Mouse (Mus musculus) spleen, adult 2 months (tissue): ENCODE measurements at regions not wholly inside any gene's neighbourhood (a gene's known extent, or its start where the extent isn't known, plus 50 kb on each side); places are given as distances from the start of the nearest gene placed in this dataset.

ENCODE experiments used
- DNase-seq, 2 experiments: peaks; one replicate each; pipeline versions ENCODE4 v3.0.0 to v3.0.0-alpha.2; 2012 to 2021; ENCODE audit warnings: low spot score in 2 of 2, low read depth in 1 of 2
- H3K27ac ChIP-seq: fragments of 200-500 bp; 2 replicates; pipeline ENCODE4 v1.5.1; 2012; ENCODE audit warnings: low read length, inconsistent platforms; ENCODE audit not compliant: insufficient read depth
- H3K27me3 ChIP-seq: fragments of 200-500 bp; 2 replicates; pipeline ENCODE4 v1.6.1; 2012; ENCODE audit warnings: mild to moderate bottlenecking, moderate library complexity, low read length, inconsistent platforms; ENCODE audit not compliant: control insufficient read depth, insufficient read depth
- H3K36me3 ChIP-seq: fragments of 200-500 bp; 2 replicates; pipeline ENCODE4 v1.6.1; 2012; ENCODE audit warnings: mild to moderate bottlenecking, low read length, inconsistent platforms; ENCODE audit not compliant: control insufficient read depth, insufficient read depth
- H3K4me1 ChIP-seq: fragments of 200-500 bp; 2 replicates; pipeline ENCODE4 v1.6.1; 2011; ENCODE audit warnings: inconsistent platforms; ENCODE audit not compliant: control insufficient read depth, insufficient read depth, insufficient read length
- H3K4me3 ChIP-seq: fragments of 200-500 bp; 2 replicates; pipeline ENCODE4 v1.5.1; 2011; ENCODE audit warnings: mild to moderate bottlenecking, inconsistent platforms; ENCODE audit not compliant: insufficient read depth, insufficient read length; ENCODE audit errors: extremely low read depth
- CTCF ChIP-seq: fragments of 200-500 bp; IDR thresholded peaks from 2 replicates; pipeline ENCODE4 v1.5.1; 2011; ENCODE audit warnings: mild to moderate bottlenecking, inconsistent platforms; ENCODE audit not compliant: insufficient read depth, insufficient read length, insufficient replicate concordance; ENCODE audit errors: extremely low read depth
- POLR2A ChIP-seq: fragments of 200-500 bp; IDR thresholded peaks from 2 replicates; pipeline ENCODE4 v1.6.1; 2011; ENCODE audit warnings: low read depth, low read length, inconsistent platforms
- WGBS: fragments of 180-500 bp; shearing (Covaris S2); methylation state at CpG from one replicate; pipeline ENCODE4 v1.1.7; 2018; 5-methylcytosine and 5-hydroxymethylcytosine counted together

- no peaks in the 10 kb centered on the region for H3K36me3 ChIP-seq
- H3K4me3 ChIP-seq = peak overlapping the region; percentile 3; the same call in 1 of the 2 replicates
- DNase-seq = peak; percentile 81 to 85
- peaks cover 21% of the 10 kb centered on the region; the same call in 1 of the 2 replicates for H3K4me1 ChIP-seq
- H3K27me3 ChIP-seq = no peaks in the 10 kb centered on the region
- peak overlapping the region; percentile 88 for H3K27ac ChIP-seq
- 9% methylated on average over 14 of the region's 14 CpGs for WGBS
- TF ChIP-seq CTCF = no peak
- no peak for TF ChIP-seq POLR2A
These were observed 104.5 kb upstream of the Zfp217 start for GRCm38 (mm10) chr2:170252255-170253034.

GRCm38 (mm10) chr2:170250680-170251079, 102.8 kb upstream of the Zfp217 start:
- Histone ChIP-seq H3K27me3 (no peaks in the 10 kb centered on the region), H3K4me1 (peaks cover 21% of the 10 kb centered on the region; the same call in 1 of the 2 replicates), H3K4me3 (no peak overlapping the region), H3K36me3 (no peaks in the 10 kb centered on the region), H3K27ac (no peak overlapping the region)
- DNase-seq = no peak
- 91% methylated on average over 2 of the region's 2 CpGs for WGBS
- TF ChIP-seq CTCF (no peak), POLR2A (no peak)

GRCm38 (mm10) chr2:170247702-170248445, 100.0 kb upstream of the Zfp217 start:
- DNase-seq = peak in 1 of 2 experiments; percentile 5
- 65% methylated on average over 11 of the region's 11 CpGs for WGBS
- Histone ChIP-seq H3K36me3 (no peaks in the 10 kb centered on the region), H3K27ac (no peak overlapping the region), H3K27me3 (no peaks in the 10 kb centered on the region), H3K4me1 (peaks cover 2% of the 10 kb centered on the region; the same call in 1 of the 2 replicates), H3K4me3 (no peak overlapping the region)
- TF ChIP-seq CTCF = no peak
- no peak for TF ChIP-seq POLR2A

DNA sequence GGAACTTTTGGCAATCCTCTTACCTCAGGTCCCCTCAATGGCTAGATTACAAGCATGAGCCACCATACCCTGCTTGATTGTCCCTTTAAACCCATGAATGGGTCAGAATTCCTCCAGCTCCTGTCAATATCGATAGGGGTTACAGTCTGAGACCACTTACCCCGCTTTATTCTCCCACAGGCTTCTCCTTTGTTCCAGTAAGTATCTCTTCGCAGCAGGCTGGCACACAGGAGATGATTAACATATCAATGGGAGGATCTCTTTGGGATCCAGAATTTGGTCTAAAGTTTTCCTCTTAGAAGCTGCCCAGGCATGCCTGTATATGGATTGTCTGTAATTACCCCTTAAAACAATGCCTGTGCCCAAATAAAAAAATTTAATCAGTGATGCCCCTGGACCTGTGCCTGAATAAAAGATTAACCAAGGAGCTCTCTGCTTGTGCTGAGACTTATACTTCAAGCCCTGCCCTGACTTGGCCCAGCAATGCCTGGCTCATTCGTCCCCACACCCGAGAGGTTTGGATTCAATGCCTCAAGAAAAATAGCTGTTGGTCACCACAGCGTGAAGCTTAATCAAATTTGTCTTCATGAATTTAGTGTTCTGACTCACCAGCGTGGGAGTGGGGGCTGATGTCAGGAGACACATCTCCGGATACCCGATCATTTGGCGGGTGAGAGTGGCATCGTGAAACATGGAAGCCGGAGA, 97.9 kb upstream of the Zfp217 start:
- no peak overlapping the region for H3K27ac ChIP-seq
- H3K27me3 ChIP-seq = no peaks in the 10 kb centered on the region
- TF ChIP-seq CTCF (no peak), POLR2A (no peak)
- no peaks in the 10 kb centered on the region for H3K36me3 ChIP-seq
- DNase-seq = no peak
- WGBS = 88% methylated on average over 12 of the region's 12 CpGs
- no peaks in the 10 kb centered on the region for H3K4me1 ChIP-seq
- no peak overlapping the region for H3K4me3 ChIP-seq

GRCm38 (mm10) chr2:170244108-170244507, 96.2 kb upstream of the Zfp217 start:
- no peak for DNase-seq
- Histone ChIP-seq H3K36me3 (no peaks in the 10 kb centered on the region), H3K27me3 (no peaks in the 10 kb centered on the region), H3K4me1 (no peaks in the 10 kb centered on the region), H3K4me3 (no peak overlapping the region), H3K27ac (no peak overlapping the region)
- TF ChIP-seq POLR2A (no peak), CTCF (no peak)
- 27% methylated on average over 4 of the region's 4 CpGs for WGBS

GRCm38 (mm10) chr2:170237959-170238358, 90.1 kb upstream of the Zfp217 start:
- Histone ChIP-seq H3K27ac (no peak overlapping the region), H3K4me3 (no peak overlapping the region), H3K4me1 (no peaks in the 10 kb centered on the region; the same call in 1 of the 2 replicates), H3K36me3 (no peaks in the 10 kb centered on the region), H3K27me3 (no peaks in the 10 kb centered on the region)
- no peak for DNase-seq
- TF ChIP-seq CTCF (peak; percentile 24; the same call in 1 of the 2 replicates), POLR2A (no peak)
- 91% methylated on average over 1 of the region's 1 CpGs for WGBS
